Mouse (Mus musculus) hindbrain, embryonic 12.5 days (tissue): ENCODE data around the gene Arhgap31. TPM values are rescaled to one million over a fixed set of nuclear protein-coding genes. Genes with fewer than 3 reads are reported as not detected.

Experiments
- ATAC-seq: fragments of 200-750 bp; cut with Nextera tagmentation; 2 replicates; pipeline ENCODE4 v1.8.0; 2017; ENCODE audit warnings: moderate TSS enrichment; ENCODE audit not compliant: low FRiP score
- H3K27ac ChIP-seq: fragments of 300-500 bp; sonication (generic); 2 replicates; pipeline ENCODE4 v1.5.1; 2016; ENCODE audit warnings: mild to moderate bottlenecking
- H3K27me3 ChIP-seq: fragments of 300-500 bp; sonication (generic); 2 replicates; pipeline ENCODE4 v1.6.1; 2016; ENCODE audit warnings: mild to moderate bottlenecking
- H3K36me3 ChIP-seq: fragments of 300-500 bp; sonication (generic); 2 replicates; pipeline ENCODE4 v1.6.1; 2016; ENCODE audit warnings: mild to moderate bottlenecking
- H3K4me1 ChIP-seq: fragments of 300-500 bp; sonication (generic); 2 replicates; pipeline ENCODE4 v1.6.1; 2016
- H3K4me2 ChIP-seq: fragments of 300-500 bp; sonication (generic); replicated peaks from 2 replicates; pipeline ENCODE4 v1.6.1; 2016; ENCODE audit warnings: mild to moderate bottlenecking
- H3K4me3 ChIP-seq: fragments of 300-500 bp; sonication (generic); 2 replicates; pipeline ENCODE4 v1.5.1; 2016; ENCODE audit warnings: mild to moderate bottlenecking
- H3K9ac ChIP-seq: fragments of 300-500 bp; sonication (generic); 2 replicates; pipeline ENCODE4 v1.6.1; 2016; ENCODE audit warnings: mild to moderate bottlenecking, moderate library complexity
- H3K9me3 ChIP-seq: fragments of 300-500 bp; sonication (generic); replicated peaks from 2 replicates; pipeline ENCODE4 v1.6.1; 2016; ENCODE audit warnings: mild to moderate bottlenecking
- whole genome bisulfite sequencing: fragments of 180-500 bp; shearing (Covaris S2); methylation state at CpG from one replicate; pipeline ENCODE4 v1.1.7; 2016; 5-methylcytosine and 5-hydroxymethylcytosine counted together
- polyA plus RNA-seq: library from polyadenylated mRNA; unstranded; fragments of >200 nt; fragmentation: Nextera tagmentation; extraction: Ambion mirVana; gene quantifications from 2 replicates; pipeline ENCODE4 v1.2.1, GENCODE M21; 2016

Gene Arhgap31
- polyA plus RNA-seq, 1 experiment from 2014 or later, result 15.4 TPM

- Histone ChIP-seq H3K4me2 (no peak overlapping the region), H3K27me3 (no peaks in the 10 kb centered on the region), H3K27ac (no peak overlapping the region), H3K36me3 (no peaks in the 10 kb centered on the region), H3K9ac (no peak overlapping the region), H3K9me3 (no peaks in the 10 kb centered on the region), H3K4me1 (no peaks in the 10 kb centered on the region), H3K4me3 (no peak overlapping the region)
- ATAC-seq, result no peak
- 81% methylated on average over 8 of the region's 8 CpGs for WGBS
Measured at GRCm38 (mm10) chr16:38635833-38636390, 77.2 kb downstream of the Arhgap31 start.

GRCm38 (mm10) chr16:38632147-38632546, 80.9 kb downstream of the Arhgap31 start:
- WGBS, result 67% methylated on average over 6 of the region's 6 CpGs
- Histone ChIP-seq H3K36me3 (no peaks in the 10 kb centered on the region), H3K27ac (no peak overlapping the region), H3K4me1 (no peaks in the 10 kb centered on the region), H3K9ac (no peak overlapping the region), H3K27me3 (no peaks in the 10 kb centered on the region), H3K4me2 (no peak overlapping the region), H3K9me3 (no peaks in the 10 kb centered on the region), H3K4me3 (no peak overlapping the region)
- ATAC-seq, result no peak

- H3K27me3 ChIP-seq, result no peaks in the 10 kb centered on the region
- 86% methylated on average over 10 of the region's 10 CpGs for WGBS
- no peak for ATAC-seq
Measured at GRCm38 (mm10) chr16:38625811-38626369, 87.2 kb downstream of the Arhgap31 start.

GRCm38 (mm10) chr16:38625411-38625810, 87.7 kb downstream of the Arhgap31 start:
- Histone ChIP-seq H3K27me3 (no peaks in the 10 kb centered on the region), H3K36me3 (0 out of 2 replicates have a peak, but pooled peaks cover 2% of the 10 kb centered on the region), H3K9ac (no peak overlapping the region), H3K9me3 (no peaks in the 10 kb centered on the region), H3K4me2 (no peak overlapping the region), H3K27ac (no peak overlapping the region), H3K4me3 (no peak overlapping the region), H3K4me1 (no peaks in the 10 kb centered on the region)
- 89% methylated on average over 7 of the region's 7 CpGs for WGBS
- no peak for ATAC-seq

More at GRCm38 (mm10) chr16:38625811-38626369, 87.2 kb downstream of the Arhgap31 start:
- Histone ChIP-seq H3K36me3 (no peaks in the 10 kb centered on the region), H3K4me3 (no peak overlapping the region), H3K9ac (no peak overlapping the region), H3K4me2 (no peak overlapping the region), H3K9me3 (no peaks in the 10 kb centered on the region), H3K27ac (no peak overlapping the region), H3K4me1 (no peaks in the 10 kb centered on the region)

- 0 out of 2 replicates have a peak, but pooled peaks cover 5% of the 10 kb centered on the region for H3K36me3 ChIP-seq
- no peaks in the 10 kb centered on the region for H3K27me3 ChIP-seq
- no peak overlapping the region for H3K9ac ChIP-seq
- no peak overlapping the region for H3K27ac ChIP-seq
- no peak overlapping the region for H3K4me2 ChIP-seq
- ATAC-seq, result no peak
- H3K9me3 ChIP-seq, result no peaks in the 10 kb centered on the region
- no peaks in the 10 kb centered on the region for H3K4me1 ChIP-seq
- no peak overlapping the region for H3K4me3 ChIP-seq
- WGBS, result 84% methylated on average over 11 of the region's 11 CpGs
Measured at GRCm38 (mm10) chr16:38624303-38624702, 88.8 kb downstream of the Arhgap31 start.

GRCm38 (mm10) chr16:38622283-38622682, 90.8 kb downstream of the Arhgap31 start:
- no peaks in the 10 kb centered on the region for H3K4me1 ChIP-seq
- WGBS, result 63% methylated on average over 2 of the region's 2 CpGs

GRCm38 (mm10) chr16:38620696-38621450, 92.2 kb downstream of the Arhgap31 start:
- 93% methylated on average over 16 of the region's 16 CpGs for WGBS
- Histone ChIP-seq H3K4me1 (no peaks in the 10 kb centered on the region), H3K36me3 (0 out of 2 replicates have a peak, but pooled peaks cover 5% of the 10 kb centered on the region), H3K4me3 (no peak overlapping the region), H3K9ac (no peak overlapping the region), H3K4me2 (no peak overlapping the region), H3K27me3 (no peaks in the 10 kb centered on the region), H3K9me3 (no peaks in the 10 kb centered on the region), H3K27ac (no peak overlapping the region)
- no peak for ATAC-seq

More at GRCm38 (mm10) chr16:38622283-38622682, 90.8 kb downstream of the Arhgap31 start:
- 0 out of 2 replicates have a peak, but pooled peaks cover 5% of the 10 kb centered on the region for H3K36me3 ChIP-seq
- H3K9ac ChIP-seq, result no peak overlapping the region
- H3K4me2 ChIP-seq, result no peak overlapping the region
- ATAC-seq, result no peak
- no peak overlapping the region for H3K4me3 ChIP-seq
- no peak overlapping the region for H3K27ac ChIP-seq
- no peaks in the 10 kb centered on the region for H3K27me3 ChIP-seq
- H3K9me3 ChIP-seq, result no peaks in the 10 kb centered on the region

GRCm38 (mm10) chr16:38619054-38619453, 94.0 kb downstream of the Arhgap31 start:
- Histone ChIP-seq H3K9me3 (no peaks in the 10 kb centered on the region), H3K4me1 (no peaks in the 10 kb centered on the region), H3K4me3 (no peak overlapping the region), H3K9ac (no peak overlapping the region), H3K4me2 (no peak overlapping the region), H3K27me3 (no peaks in the 10 kb centered on the region), H3K27ac (no peak overlapping the region), H3K36me3 (0 out of 2 replicates have a peak, but pooled peaks cover 5% of the 10 kb centered on the region)
- WGBS, result 25% methylated on average over 6 of the region's 6 CpGs
- no peak for ATAC-seq

- Histone ChIP-seq H3K36me3 (0 out of 2 replicates have a peak, but pooled peaks cover 5% of the 10 kb centered on the region), H3K4me3 (no peak overlapping the region), H3K9ac (no peak overlapping the region), H3K9me3 (no peaks in the 10 kb centered on the region), H3K27me3 (no peaks in the 10 kb centered on the region), H3K27ac (no peak overlapping the region), H3K4me1 (no peaks in the 10 kb centered on the region), H3K4me2 (no peak overlapping the region)
- WGBS, result 95% methylated on average over 13 of the region's 13 CpGs
- no peak for ATAC-seq
Measured at GRCm38 (mm10) chr16:38617977-38618376, 95.1 kb downstream of the Arhgap31 start.

- H3K9ac ChIP-seq, result no peak overlapping the region
- no peaks in the 10 kb centered on the region for H3K4me1 ChIP-seq
- H3K27me3 ChIP-seq, result no peaks in the 10 kb centered on the region
- H3K27ac ChIP-seq, result no peak overlapping the region
- peaks cover 10% of the 10 kb centered on the region; the same call in 1 of the 2 replicates for H3K9me3 ChIP-seq
- 85% methylated on average over 6 of the region's 6 CpGs for WGBS
- peaks cover 17% of the 10 kb centered on the region for H3K36me3 ChIP-seq
- H3K4me3 ChIP-seq, result no peak overlapping the region
- H3K4me2 ChIP-seq, result no peak overlapping the region
- no peak for ATAC-seq
Measured at GRCm38 (mm10) chr16:38613646-38614045, 99.4 kb downstream of the Arhgap31 start.

- Histone ChIP-seq H3K36me3 (peaks cover 19% of the 10 kb centered on the region), H3K27ac (no peak overlapping the region), H3K4me3 (no peak overlapping the region), H3K27me3 (no peaks in the 10 kb centered on the region), H3K9me3 (peaks cover 10% of the 10 kb centered on the region; the same call in 1 of the 2 replicates), H3K4me2 (no peak overlapping the region), H3K4me1 (no peaks in the 10 kb centered on the region), H3K9ac (no peak overlapping the region)
- 75% methylated on average over 5 of the region's 5 CpGs for WGBS
- no peak for ATAC-seq
Measured at GRCm38 (mm10) chr16:38612646-38613045, 100.4 kb downstream of the Arhgap31 start.

- H3K4me3 ChIP-seq, result no peak overlapping the region
- no peaks in the 10 kb centered on the region for H3K27me3 ChIP-seq
- H3K27ac ChIP-seq, result no peak overlapping the region
- peaks cover 19% of the 10 kb centered on the region for H3K36me3 ChIP-seq
- no peak overlapping the region for H3K4me2 ChIP-seq
- no peak for ATAC-seq
- H3K9ac ChIP-seq, result no peak overlapping the region
- WGBS, result 57% methylated on average over 18 of the region's 18 CpGs
- H3K9me3 ChIP-seq, result peaks cover 10% of the 10 kb centered on the region; the same call in 1 of the 2 replicates
- no peaks in the 10 kb centered on the region for H3K4me1 ChIP-seq
Measured at GRCm38 (mm10) chr16:38609092-38609491, 104.0 kb downstream of the Arhgap31 start.
